Mouse (Mus musculus) kidney, adult 2 months (tissue): ENCODE results near the gene Grik4.

ENCODE experiments used
- CTCF ChIP-seq: fragments of 200-500 bp; conservative IDR thresholded peaks from 2 replicates; pipeline ENCODE4 v1.5.1; 2011; ENCODE audit warnings: low read depth, mild to moderate bottlenecking, control low read depth, low read length, moderate library complexity, mixed read lengths; ENCODE audit not compliant: insufficient read depth, insufficient read length
- POLR2A ChIP-seq: fragments of 200-500 bp; IDR thresholded peaks from one replicate; pipeline ENCODE4 v1.6.1; 2011; ENCODE audit warnings: low read depth, low read length, control low read depth

- TF ChIP-seq CTCF (no peak), POLR2A (no peak)
Observed at GRCm38 (mm10) chr9:42670619-42671018, 273.7 kb downstream of the Grik4 start.
